ENCODE assay signal across 8 mouse cellular contexts in genomic region chr16:70314578-70314930, GRCm38 (mm10). TPM values are rescaled to one million over a fixed set of nuclear protein-coding genes. Genes with fewer than 3 reads are reported as not detected.
DNase-seq lines count a peak whose midpoint lies in the region; ATAC-seq lines count a peak whose summit lies in the region.

No protein-coding gene starts in this region.

- H3K9ac ChIP-seq in kidney, embryonic 14.5 days (ENCODE audit: low read depth, low read length) = peak overlapping the region; percentile 90
- H3K9ac ChIP-seq in hindbrain, embryonic 15.5 days = peak overlapping the region; percentile 73
- H3K9ac ChIP-seq in midbrain, embryonic 14.5 days (replicated peaks; ENCODE audit: low read length) = peak overlapping the region; percentile 86

- ATAC-seq in kidney, embryonic 14.5 days (ENCODE audit: low FRiP score, low TSS enrichment) = no peak
- ATAC-seq in hindbrain, embryonic 15.5 days (ENCODE audit: low FRiP score, low read depth) = no peak
- ATAC-seq in midbrain, embryonic 14.5 days (ENCODE audit: low FRiP score, low TSS enrichment) = no peak

- no peaks in the 10 kb centered on the region for H3K36me3 ChIP-seq in kidney, embryonic 14.5 days (ENCODE audit: control insufficient read depth, insufficient read depth, low read length)
- no peaks in the 10 kb centered on the region for H3K36me3 ChIP-seq in hindbrain, embryonic 15.5 days
- no peaks in the 10 kb centered on the region for H3K36me3 ChIP-seq in midbrain, embryonic 14.5 days (ENCODE audit: control insufficient read depth, insufficient read depth, low read length)

- H3K27ac ChIP-seq in kidney, embryonic 14.5 days (ENCODE audit: low read depth, low read length) = peak overlapping the region; percentile 91
- peak overlapping the region; percentile 90 for H3K27ac ChIP-seq in hindbrain, embryonic 15.5 days (replicated peaks)
- peak overlapping the region; percentile 90 for H3K27ac ChIP-seq in midbrain, embryonic 14.5 days (replicated peaks; ENCODE audit: low read depth, low read length)

- WGBS in kidney, embryonic 14.5 days = under 1% methylated on average over 9 of the region's 9 CpGs
- WGBS in hindbrain, embryonic 15.5 days = under 1% methylated on average over 9 of the region's 9 CpGs
- WGBS in midbrain, embryonic 14.5 days = under 1% methylated on average over 9 of the region's 9 CpGs

- no peaks in the 10 kb centered on the region for H3K9me3 ChIP-seq in kidney, embryonic 14.5 days (ENCODE audit: control insufficient read depth, low read length)
- H3K9me3 ChIP-seq in hindbrain, embryonic 15.5 days = no peaks in the 10 kb centered on the region
- no peaks in the 10 kb centered on the region for H3K9me3 ChIP-seq in midbrain, embryonic 14.5 days (ENCODE audit: control insufficient read depth, low read length)

- H3K4me2 ChIP-seq in kidney, embryonic 14.5 days (replicated peaks; ENCODE audit: low read depth, low read length) = peak overlapping the region; percentile 37
- peak overlapping the region; percentile 66 for H3K4me2 ChIP-seq in hindbrain, embryonic 15.5 days
- H3K4me2 ChIP-seq in midbrain, embryonic 14.5 days (ENCODE audit: low read length) = peak overlapping the region; percentile 72

- H3K4me1 ChIP-seq in kidney, embryonic 14.5 days (ENCODE audit: control insufficient read depth, insufficient read depth, low read length) = no peaks in the 10 kb centered on the region
- peaks cover 7% of the 10 kb centered on the region; the same call in 1 of the 2 replicates for H3K4me1 ChIP-seq in hindbrain, embryonic 15.5 days (replicated peaks)
- H3K4me1 ChIP-seq in midbrain, embryonic 14.5 days (ENCODE audit: control insufficient read depth, insufficient read depth, low read length) = peaks cover 6% of the 10 kb centered on the region; the same call in 1 of the 2 replicates

- peak overlapping the region; percentile 65 for H3K4me3 ChIP-seq in kidney, embryonic 14.5 days (ENCODE audit: low read length)
- peak overlapping the region; percentile 74 for H3K4me3 ChIP-seq in hindbrain, embryonic 15.5 days
- peak overlapping the region; percentile 65 for H3K4me3 ChIP-seq in midbrain, embryonic 14.5 days (replicated peaks; ENCODE audit: low read depth, low read length)

- no peaks in the 10 kb centered on the region for H3K27me3 ChIP-seq in kidney, embryonic 14.5 days (ENCODE audit: control insufficient read depth, insufficient read depth, low read length)
- H3K27me3 ChIP-seq in hindbrain, embryonic 15.5 days = no peaks in the 10 kb centered on the region
- H3K27me3 ChIP-seq in midbrain, embryonic 14.5 days (ENCODE audit: control insufficient read depth, insufficient read depth, low read length) = peaks cover 2% of the 10 kb centered on the region; the same call in 1 of the 2 replicates

- no peak for DNase-seq in kidney, postnatal 10 days
- DNase-seq in c-Kit-positive CD71-positive TER-119-negative erythroid progenitor cells, embryonic 14.5 days (ENCODE audit: low read depth) = peak; percentile 7
- no peak for DNase-seq in midbrain, embryonic 14.5 days
- no peak for DNase-seq in cerebellum, postnatal 10 days
- no peak for DNase-seq in cerebellum, adult 11-12 months
- no peak for DNase-seq in cerebellum, adult 9-10 months

RNA-seq across cellular contexts. Expression of gene Gbe1, which starts 0.8 kb away (rescaled TPM):
- polyA plus RNA-seq in kidney, embryonic 14.5 days (2014; fragmentation: Nextera tagmentation; extraction: Ambion mirVana) = 16.4 and 26.6 TPM in 2 replicates
- polyA plus RNA-seq in hindbrain, embryonic 15.5 days (2015; fragmentation: Nextera tagmentation; extraction: Ambion mirVana) = 13.9 and 19.3 TPM in 2 replicates
- polyA plus RNA-seq in midbrain, embryonic 14.5 days (2014; fragmentation: Nextera tagmentation; extraction: Ambion mirVana) = 11.0 and 17.9 TPM in 2 replicates
